Mouse (Mus musculus) bone marrow, adult 2 months (tissue): Measurements from ENCODE around the gene Rnf24. TPM values are rescaled to one million over a fixed set of nuclear protein-coding genes. Genes with fewer than 3 reads are reported as not detected.
"Not testable (repeated sequence)": the region's sequence is repeated elsewhere in the genome, so short reads cannot be mapped to it uniquely, and the experiment has no call there.

Experiments used
- H3K27ac ChIP-seq: fragments of 200-500 bp; 2 replicates; pipeline ENCODE4 v1.5.1; 2012; ENCODE audit warnings: low read depth, mild to moderate bottlenecking, control low read depth, inconsistent platforms, low read length; ENCODE audit not compliant: control insufficient read depth, poor library complexity, insufficient read depth
- H3K4me1 ChIP-seq: fragments of 200-500 bp; 2 replicates; pipeline ENCODE4 v1.6.1; 2011; ENCODE audit warnings: low read length; ENCODE audit not compliant: control insufficient read depth, insufficient read depth
- H3K4me3 ChIP-seq: fragments of 200-500 bp; replicated peaks from 2 replicates; pipeline ENCODE3; 2011; ENCODE audit warnings: mild to moderate bottlenecking, low read depth, low read length, control low read depth; ENCODE audit not compliant: control insufficient read depth
- CTCF ChIP-seq: fragments of 200-500 bp; IDR thresholded peaks from 2 replicates; pipeline ENCODE4 v1.5.1; 2011; ENCODE audit warnings: low read length, control low read depth; ENCODE audit not compliant: control insufficient read depth, insufficient read depth
- POLR2A ChIP-seq: fragments of 200-500 bp; IDR thresholded peaks from 2 replicates; pipeline ENCODE4 v1.6.1; 2011; ENCODE audit warnings: low read depth, mild to moderate bottlenecking, control low read depth, low read length, borderline replicate concordance; ENCODE audit not compliant: control insufficient read depth
- WGBS: fragments of 180-500 bp; shearing (Covaris S2); methylation state at CpG from one replicate; pipeline ENCODE4 v1.1.7; 2018; 5-methylcytosine and 5-hydroxymethylcytosine counted together
- polyA plus RNA-seq: library from polyadenylated mRNA; stranded (reverse); fragments of >200 nt; gene quantifications from 2 replicates; pipeline ENCODE4 v1.2.4, GENCODE M21; 2011; ENCODE audit warnings: low replicate concordance; ENCODE audit not compliant: missing spikeins, insufficient read depth, insufficient read length

Gene Rnf24
- polyA plus RNA-seq, 1 experiment = 2.0 TPM

GRCm38 (mm10) chr2:131323675-131324074, 29.0 kb downstream of the Rnf24 start:
- peaks cover 4% of the 10 kb centered on the region for H3K4me1 ChIP-seq
- 47% methylated on average over 1 of the region's 1 CpGs for WGBS

GRCm38 (mm10) chr2:131321192-131321591, 31.5 kb downstream of the Rnf24 start:
- H3K4me3 ChIP-seq, H3K4me1 ChIP-seq: not testable (repeated sequence)
- H3K27ac ChIP-seq = peak overlapping the region; percentile 67; the same call in 1 of the 2 replicates
- 0 out of 2 replicates have a peak, but pooled peaks have one; percentile 13 for TF ChIP-seq POLR2A
- 0% methylated on average over 3 of the region's 3 CpGs for WGBS

More at GRCm38 (mm10) chr2:131323675-131324074, 29.0 kb downstream of the Rnf24 start:
- H3K27ac ChIP-seq = no peak overlapping the region
- TF ChIP-seq CTCF (no peak), POLR2A (no peak)
- H3K4me3 ChIP-seq = no peak overlapping the region

GRCm38 (mm10) chr2:131319401-131319800, 33.3 kb downstream of the Rnf24 start:
- Histone ChIP-seq H3K27ac (no peak overlapping the region), H3K4me1 (peaks cover 4% of the 10 kb centered on the region), H3K4me3 (no peak overlapping the region)
- TF ChIP-seq CTCF = no peak
- TF ChIP-seq POLR2A = no peak
- 86% methylated on average over 6 of the region's 6 CpGs for WGBS

- 85% methylated on average over 2 of the region's 2 CpGs for WGBS
- Histone ChIP-seq H3K27ac (no peak overlapping the region), H3K4me1 (peaks cover 4% of the 10 kb centered on the region), H3K4me3 (no peak overlapping the region)
- TF ChIP-seq CTCF (no peak), POLR2A (no peak)
Observed at GRCm38 (mm10) chr2:131316167-131316566, 36.5 kb downstream of the Rnf24 start.

- TF ChIP-seq CTCF (no peak), POLR2A (no peak)
- no peak overlapping the region for H3K27ac ChIP-seq
- WGBS = 53% methylated on average over 6 of the region's 6 CpGs
- H3K4me1 ChIP-seq = no peaks in the 10 kb centered on the region
- no peak overlapping the region for H3K4me3 ChIP-seq
Observed at GRCm38 (mm10) chr2:131309296-131309695, 43.4 kb downstream of the Rnf24 start.

- Histone ChIP-seq H3K4me3 (no peak overlapping the region), H3K4me1 (no peaks in the 10 kb centered on the region), H3K27ac (no peak overlapping the region)
- WGBS = 74% methylated on average over 2 of the region's 2 CpGs
- TF ChIP-seq POLR2A = no peak
- no peak for TF ChIP-seq CTCF
Observed at GRCm38 (mm10) chr2:131307822-131308221, 44.9 kb downstream of the Rnf24 start.

GRCm38 (mm10) chr2:131307391-131307790, 45.3 kb downstream of the Rnf24 start:
- no peak overlapping the region for H3K27ac ChIP-seq
- no peaks in the 10 kb centered on the region for H3K4me1 ChIP-seq
- no peak overlapping the region for H3K4me3 ChIP-seq
- WGBS = 85% methylated on average over 5 of the region's 5 CpGs
- TF ChIP-seq CTCF = no peak
- TF ChIP-seq POLR2A = no peak

GRCm38 (mm10) chr2:131305226-131305625, 47.5 kb downstream of the Rnf24 start:
- WGBS = 77% methylated on average over 1 of the region's 1 CpGs
- H3K4me1 ChIP-seq, H3K27ac ChIP-seq, H3K4me3 ChIP-seq: not testable (repeated sequence)

GRCm38 (mm10) chr2:131304497-131304896, 48.2 kb downstream of the Rnf24 start:
- Histone ChIP-seq H3K27ac (no peak overlapping the region), H3K4me1 (no peaks in the 10 kb centered on the region), H3K4me3 (no peak overlapping the region)
- WGBS = 90% methylated on average over 9 of the region's 9 CpGs
- TF ChIP-seq POLR2A (no peak), CTCF (no peak)
